Mouse (Mus musculus) testis, adult 2 months (tissue): ENCODE measurements around the gene Gpr157. TPM values are rescaled to one million over a fixed set of nuclear protein-coding genes. Genes with fewer than 3 reads are reported as not detected.
A peak's percentile ranks its signal among the peaks of the same experiment; 100 is the strongest.
"Not testable (repeated sequence)": the region's sequence is repeated elsewhere in the genome, so short reads cannot be mapped to it uniquely, and the experiment has no call there.

Experiments used
- H3K27ac ChIP-seq: fragments of 200-500 bp; 2 replicates; pipeline ENCODE4 v1.5.1; 2012; ENCODE audit warnings: low read depth, low read length; ENCODE audit not compliant: control insufficient read depth, insufficient read depth
- H3K27me3 ChIP-seq: fragments of 200-500 bp; 2 replicates; pipeline ENCODE4 v1.6.1; 2012; ENCODE audit warnings: mild to moderate bottlenecking, low read length, moderate library complexity; ENCODE audit not compliant: control insufficient read depth, insufficient read depth
- H3K36me3 ChIP-seq: fragments of 200-500 bp; 2 replicates; pipeline ENCODE4 v1.6.1; 2012; ENCODE audit warnings: mild to moderate bottlenecking, low read length; ENCODE audit not compliant: control insufficient read depth, insufficient read depth
- H3K4me1 ChIP-seq: fragments of 200-500 bp; 2 replicates; pipeline ENCODE4 v1.6.1; 2012; ENCODE audit warnings: low read length; ENCODE audit not compliant: control insufficient read depth, insufficient read depth
- H3K4me3 ChIP-seq: fragments of 200-500 bp; 2 replicates; pipeline ENCODE4 v1.5.1; 2012; ENCODE audit warnings: low read depth, mild to moderate bottlenecking, low read length, moderate library complexity, mixed read lengths; ENCODE audit not compliant: control insufficient read depth
- CTCF ChIP-seq: fragments of 200-500 bp; IDR thresholded peaks from 2 replicates; pipeline ENCODE4 v1.5.1; 2012; ENCODE audit warnings: low read depth, mild to moderate bottlenecking, inconsistent platforms, low read length, moderate library complexity; ENCODE audit not compliant: control insufficient read depth, insufficient read depth, insufficient replicate concordance
- POLR2A ChIP-seq: fragments of 200-500 bp; IDR thresholded peaks from 2 replicates; pipeline ENCODE4 v1.6.1; 2012; ENCODE audit warnings: low read depth, mild to moderate bottlenecking, inconsistent platforms, low read length, moderate library complexity; ENCODE audit not compliant: control insufficient read depth
- polyA plus RNA-seq: library from polyadenylated mRNA; depleted of rRNA; stranded (reverse); fragments of >200 nt; gene quantifications from 2 replicates; pipeline ENCODE4 v1.2.3, GENCODE M21; 2012; rRNA removed

Gene Gpr157
- polyA plus RNA-seq, result 0.96 and 1.3 TPM in 2 replicates

GRCm38 (mm10) chr4:150087161-150087889 lies at the start of gene Gpr157:
Gene Gpr157 (plus strand): TSS chr4:150087365.
- no peaks in the 10 kb centered on the region for H3K27me3 ChIP-seq
- peak within 1 kb of the TSS; percentile 79 for H3K4me3 ChIP-seq
- H3K27ac ChIP-seq, result no peak within 1 kb of the TSS
- TF ChIP-seq POLR2A (peak; percentile 46), CTCF (no peak)
- no peaks in the 10 kb centered on the region for H3K36me3 ChIP-seq
- no peaks in the 10 kb centered on the region; the same call in none of the 2 replicates for H3K4me1 ChIP-seq

- no peaks in the 10 kb centered on the region for H3K27me3 ChIP-seq
Measured at GRCm38 (mm10) chr4:150038533-150038932, 48.6 kb upstream of the Gpr157 start.

GRCm38 (mm10) chr4:150040003-150040581 lies 47.1 kb upstream of the Gpr157 start:
- TF ChIP-seq CTCF (no peak), POLR2A (no peak)
- peaks cover 4% of the 10 kb centered on the region for H3K4me1 ChIP-seq
- no peaks in the 10 kb centered on the region for H3K27me3 ChIP-seq
- no peak overlapping the region; the same call in 1 of the 2 replicates for H3K27ac ChIP-seq
- H3K36me3 ChIP-seq, result no peaks in the 10 kb centered on the region
- no peak overlapping the region for H3K4me3 ChIP-seq

More at GRCm38 (mm10) chr4:150038533-150038932, 48.6 kb upstream of the Gpr157 start:
- no peak overlapping the region; the same call in 1 of the 2 replicates for H3K27ac ChIP-seq
- H3K4me1 ChIP-seq, result peaks cover 6% of the 10 kb centered on the region
- H3K4me3 ChIP-seq, result no peak overlapping the region
- TF ChIP-seq POLR2A, result no peak
- TF ChIP-seq CTCF, result no peak
- H3K36me3 ChIP-seq, result no peaks in the 10 kb centered on the region

GRCm38 (mm10) chr4:150040856-150041255 lies 46.3 kb upstream of the Gpr157 start:
- H3K27ac ChIP-seq, H3K36me3 ChIP-seq, H3K4me3 ChIP-seq, H3K27me3 ChIP-seq, H3K4me1 ChIP-seq: not testable (repeated sequence)

GRCm38 (mm10) chr4:150041346-150042110 lies 45.6 kb upstream of the Gpr157 start:
- TF ChIP-seq CTCF (no peak), POLR2A (no peak)
- Histone ChIP-seq H3K4me1 (peaks cover 2% of the 10 kb centered on the region), H3K27ac (no peak overlapping the region; the same call in 1 of the 2 replicates), H3K27me3 (no peaks in the 10 kb centered on the region), H3K4me3 (no peak overlapping the region), H3K36me3 (no peaks in the 10 kb centered on the region)

GRCm38 (mm10) chr4:150043591-150043990 lies 43.6 kb upstream of the Gpr157 start:
- H3K27ac ChIP-seq, result no peak overlapping the region
- peaks cover 7% of the 10 kb centered on the region; the same call in 1 of the 2 replicates for H3K4me1 ChIP-seq
- H3K36me3 ChIP-seq, result no peaks in the 10 kb centered on the region
- H3K4me3 ChIP-seq, result no peak overlapping the region
- TF ChIP-seq CTCF (no peak), POLR2A (no peak)
- H3K27me3 ChIP-seq, result no peaks in the 10 kb centered on the region

- TF ChIP-seq POLR2A, result peak; percentile 64
- TF ChIP-seq CTCF, result no peak
- H3K27me3 ChIP-seq, result no peaks in the 10 kb centered on the region
Measured at GRCm38 (mm10) chr4:150048038-150048437, 39.1 kb upstream of the Gpr157 start.

More at GRCm38 (mm10) chr4:150048038-150048437, 39.1 kb upstream of the Gpr157 start:
- peak overlapping the region; percentile 84 for H3K27ac ChIP-seq
- peak overlapping the region; percentile 83 for H3K4me3 ChIP-seq
- peaks cover 9% of the 10 kb centered on the region for H3K4me1 ChIP-seq
- no peaks in the 10 kb centered on the region for H3K36me3 ChIP-seq
